Mouse (Mus musculus) embryo, embryonic 9.5 days (tissue): ENCODE results near the gene Mrpl22.
"Not testable (repeated sequence)": the region's sequence is repeated elsewhere in the genome, so short reads cannot be mapped to it uniquely, and the experiment has no call there.

Experiments used
- DNase-seq: peaks from one replicate; pipeline ENCODE4 v3.0.0-alpha.2; 2017; ENCODE audit errors: extremely low spot score

Gene Mrpl22

GRCm38 (mm10) chr11:58226425-58226824, 55.0 kb downstream of the Mrpl22 start:
- no peak for DNase-seq

DNA sequence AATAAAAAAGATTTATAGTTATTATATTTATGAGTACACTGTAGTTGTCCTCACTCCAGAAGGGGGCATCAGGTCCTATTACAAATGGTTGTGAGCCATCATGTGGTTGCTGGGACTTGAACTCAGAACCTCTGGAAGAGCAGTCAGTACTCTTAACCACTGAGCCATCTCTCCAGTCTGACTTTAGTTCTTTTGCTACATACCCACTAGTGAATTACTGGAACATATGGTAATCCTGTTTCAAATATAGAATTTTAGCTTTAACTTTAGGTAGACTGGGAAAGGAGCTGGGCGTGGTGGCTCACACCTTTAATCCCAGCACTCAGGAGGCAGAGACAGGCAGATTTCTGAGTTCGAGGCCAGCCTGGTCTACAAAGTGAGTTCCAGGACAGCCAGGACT, 56.6 kb downstream of the Mrpl22 start:
- DNase-seq, result not testable (repeated sequence)
